Mouse (Mus musculus) thymus, adult 2 months (tissue): Measurements from ENCODE around the gene Dhx9.

Experiments used
- CTCF ChIP-seq: fragments of 200-500 bp; IDR thresholded peaks from 2 replicates; pipeline ENCODE4 v1.5.1; 2012; ENCODE audit warnings: mild to moderate bottlenecking, control low read depth, low read length, moderate library complexity, borderline replicate concordance; ENCODE audit not compliant: control insufficient read depth, poor library complexity, insufficient read depth; ENCODE audit errors: extremely low read depth
- POLR2A ChIP-seq: fragments of 200-500 bp; IDR thresholded peaks from 2 replicates; pipeline ENCODE4 v1.6.1; 2012; ENCODE audit warnings: mild to moderate bottlenecking, low read length, control low read depth, moderate library complexity; ENCODE audit not compliant: control insufficient read depth, poor library complexity, insufficient read depth; ENCODE audit errors: extremely low read depth

DNA sequence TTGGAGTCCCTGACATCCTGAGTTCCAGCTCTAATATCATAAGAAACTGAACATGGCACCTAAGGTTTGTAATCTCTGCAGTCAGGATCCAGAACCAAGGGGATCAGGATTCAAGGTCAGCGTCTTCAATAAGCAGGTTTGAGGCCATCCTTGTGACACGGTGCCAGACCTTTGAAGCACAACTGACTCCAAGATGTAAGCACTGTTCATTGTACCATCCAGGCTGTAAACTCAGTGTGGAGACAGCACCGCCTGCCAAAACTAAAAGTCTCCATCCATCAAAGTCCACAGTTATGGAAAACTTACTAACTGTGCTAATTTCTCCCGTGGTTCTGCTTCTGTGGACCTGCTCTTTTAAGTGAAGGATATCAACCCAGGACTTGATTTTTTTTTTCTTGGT lies 2.5 kb upstream of the Dhx9 start:
- TF ChIP-seq POLR2A (no peak), CTCF (no peak)
